Mouse (Mus musculus) limb, embryonic 14.5 days (tissue): Measurements from ENCODE around the gene Epb42. TPM values are rescaled to one million over a fixed set of nuclear protein-coding genes. Genes with fewer than 3 reads are reported as not detected.

ENCODE experiments used
- ATAC-seq: fragments of 200-750 bp; cut with Nextera tagmentation; 2 replicates; pipeline ENCODE4 v1.8.0; 2017; ENCODE audit warnings: low read depth, moderate number of reproducible peaks, moderate TSS enrichment; ENCODE audit not compliant: low FRiP score
- DNase-seq: peaks from one replicate; pipeline ENCODE4 v3.0.0-alpha.2; 2015; ENCODE audit warnings: low spot score
- H3K27ac ChIP-seq: fragments of 300-500 bp; sonication (generic); replicated peaks from 2 replicates; pipeline ENCODE4 v1.5.1; 2014; ENCODE audit warnings: low read depth, mild to moderate bottlenecking, low read length, moderate library complexity, mixed read lengths
- H3K27me3 ChIP-seq: fragments of 300-500 bp; sonication (generic); 2 replicates; pipeline ENCODE4 v1.6.1; 2014; ENCODE audit warnings: low read length, mixed read lengths; ENCODE audit not compliant: control insufficient read depth, insufficient read depth
- H3K36me3 ChIP-seq: fragments of 300-500 bp; sonication (generic); 2 replicates; pipeline ENCODE4 v1.6.1; 2014; ENCODE audit warnings: mild to moderate bottlenecking, low read length, moderate library complexity, mixed read lengths; ENCODE audit not compliant: control insufficient read depth, insufficient read depth
- H3K4me1 ChIP-seq: fragments of 300-500 bp; sonication (generic); 2 replicates; pipeline ENCODE4 v1.6.1; 2014; ENCODE audit warnings: antibody characterized with exemption, low read length, mixed read lengths; ENCODE audit not compliant: control insufficient read depth, insufficient read depth
- H3K4me2 ChIP-seq: fragments of 300-500 bp; sonication (generic); replicated peaks from 2 replicates; pipeline ENCODE4 v1.6.1; 2014; ENCODE audit warnings: low read depth, mild to moderate bottlenecking, low read length, moderate library complexity; ENCODE audit not compliant: severe bottlenecking
- H3K4me3 ChIP-seq: fragments of 300-500 bp; sonication (generic); replicated peaks from 2 replicates; pipeline ENCODE4 v1.5.1; 2014; ENCODE audit warnings: low read length
- H3K9ac ChIP-seq: fragments of 300-500 bp; sonication (generic); 2 replicates; pipeline ENCODE4 v1.6.1; 2014; ENCODE audit warnings: mild to moderate bottlenecking, low read depth, low read length, moderate library complexity; ENCODE audit not compliant: severe bottlenecking
- H3K9me3 ChIP-seq: fragments of 300-500 bp; sonication (generic); 2 replicates; pipeline ENCODE4 v1.6.1; 2016; ENCODE audit warnings: low read length; ENCODE audit not compliant: control insufficient read depth
- POLR2A ChIP-seq: fragments of 200-500 bp; IDR thresholded peaks from 2 replicates; pipeline ENCODE4 v1.8.0; 2012; ENCODE audit warnings: inconsistent platforms, mild to moderate bottlenecking, moderate library complexity, borderline replicate concordance; ENCODE audit not compliant: insufficient read depth, insufficient read length; ENCODE audit errors: extremely low read depth
- WGBS: fragments of 180-500 bp; shearing (Covaris S2); extraction: QIAGEN DNeasy Blood & Tissue Kit; methylation state at CpG from one replicate; pipeline ENCODE4 v1.1.7; 2014; 5-methylcytosine and 5-hydroxymethylcytosine counted together
- polyA plus RNA-seq, 2 experiments: library from polyadenylated mRNA; depleted of rRNA in 1 of 2; stranded (reverse) in 1 of 2; unstranded in 1 of 2; fragments of >200 nt; fragmentation: Nextera tagmentation in 1 of 2; extraction: Ambion mirVana in 1 of 2; gene quantifications; 2 replicates each; pipeline versions ENCODE4 v1.2.1 to v1.2.3; 2012 to 2014

The Epb42 gene
- polyA plus RNA-seq, 2 experiments = 0.38 to 0.98 TPM

GRCm38 (mm10) chr2:120979819-120980218 lies 57.1 kb downstream of the Epb42 start:
- Histone ChIP-seq H3K4me2 (no peak overlapping the region), H3K9ac (no peak overlapping the region), H3K4me1 (no peaks in the 10 kb centered on the region), H3K27me3 (no peaks in the 10 kb centered on the region; the same call in 1 of the 2 replicates), H3K4me3 (no peak overlapping the region), H3K36me3 (no peaks in the 10 kb centered on the region), H3K9me3 (no peaks in the 10 kb centered on the region), H3K27ac (no peak overlapping the region)
- ATAC-seq (no peak), DNase-seq (no peak)
- WGBS = 88% methylated on average over 1 of the region's 1 CpGs
- no peak for TF ChIP-seq POLR2A

GRCm38 (mm10) chr2:120978693-120979037 lies 58.2 kb downstream of the Epb42 start:
- no peaks in the 10 kb centered on the region for H3K4me1 ChIP-seq
- no peaks in the 10 kb centered on the region; the same call in 1 of the 2 replicates for H3K27me3 ChIP-seq
- ATAC-seq (no peak), DNase-seq (no peak)
- H3K4me2 ChIP-seq = no peak overlapping the region
- WGBS = 55% methylated on average over 2 of the region's 2 CpGs
- H3K4me3 ChIP-seq = no peak overlapping the region
- H3K27ac ChIP-seq = no peak overlapping the region
- H3K9ac ChIP-seq = no peak overlapping the region
- TF ChIP-seq POLR2A = no peak
- H3K36me3 ChIP-seq = no peaks in the 10 kb centered on the region
- no peaks in the 10 kb centered on the region for H3K9me3 ChIP-seq

GRCm38 (mm10) chr2:120977926-120978692 lies 58.8 kb downstream of the Epb42 start:
- H3K4me2 ChIP-seq = peak overlapping the region; percentile 97
- 78% methylated on average over 8 of the region's 8 CpGs for WGBS
- H3K4me3 ChIP-seq = peak overlapping the region; percentile 71
- no peak overlapping the region; the same call in 1 of the 2 replicates for H3K9ac ChIP-seq
- no peak overlapping the region for H3K27ac ChIP-seq
- ATAC-seq (no peak), DNase-seq (no peak)
- H3K27me3 ChIP-seq = no peaks in the 10 kb centered on the region; the same call in 1 of the 2 replicates
- no peak for TF ChIP-seq POLR2A
- H3K36me3 ChIP-seq = no peaks in the 10 kb centered on the region
- H3K4me1 ChIP-seq = no peaks in the 10 kb centered on the region
- no peaks in the 10 kb centered on the region for H3K9me3 ChIP-seq

GRCm38 (mm10) chr2:120976990-120977925 lies 59.6 kb downstream of the Epb42 start, which contains the start of gene Tmem62:
TSS of gene Tmem62 (plus strand) at chr2:120977017.
- H3K9me3 ChIP-seq = no peaks in the 10 kb centered on the region
- WGBS = 2% methylated on average over 33 of the region's 71 CpGs
- H3K27me3 ChIP-seq = no peaks in the 10 kb centered on the region; the same call in 1 of the 2 replicates
- ATAC-seq = peak; percentile 71
- H3K4me2 ChIP-seq = peak within 1 kb of the TSS; percentile 97
- H3K9ac ChIP-seq = peak within 1 kb of the TSS; percentile 77
- no peak for TF ChIP-seq POLR2A
- H3K4me1 ChIP-seq = no peaks in the 10 kb centered on the region
- DNase-seq = peak; percentile 7
- peak within 1 kb of the TSS; percentile 71 for H3K4me3 ChIP-seq
- no peaks in the 10 kb centered on the region for H3K36me3 ChIP-seq
- H3K27ac ChIP-seq = 0 out of 2 replicates have a peak within 1 kb of the TSS, but pooled peaks have one; percentile 38

GRCm38 (mm10) chr2:120976308-120976707 lies 60.6 kb downstream of the Epb42 start:
- Histone ChIP-seq H3K9ac (no peak overlapping the region), H3K4me3 (no peak overlapping the region), H3K4me2 (0 out of 2 replicates have a peak overlapping the region, but pooled peaks have one; percentile 97), H3K9me3 (no peaks in the 10 kb centered on the region), H3K27ac (no peak overlapping the region), H3K4me1 (no peaks in the 10 kb centered on the region), H3K36me3 (no peaks in the 10 kb centered on the region), H3K27me3 (no peaks in the 10 kb centered on the region; the same call in 1 of the 2 replicates)
- ATAC-seq = no peak
- TF ChIP-seq POLR2A = no peak
- WGBS = 53% methylated on average over 4 of the region's 4 CpGs
- no peak for DNase-seq
